Mouse (Mus musculus) myocyte (in vitro differentiated cells): ENCODE data around the gene Psme4.

Source experiments
- CEBPB ChIP-seq: IDR thresholded peaks from 2 replicates; pipeline ENCODE4 v1.6.1; 2011; ENCODE audit warnings: mild to moderate bottlenecking, moderate library complexity; ENCODE audit not compliant: poor library complexity, insufficient read depth, severe bottlenecking
- E2F4 ChIP-seq: IDR thresholded peaks from one replicate; pipeline ENCODE4 v1.6.1; 2011; ENCODE audit warnings: mild to moderate bottlenecking, control low read depth, moderate library complexity; ENCODE audit not compliant: insufficient read depth
- MYOD1 ChIP-seq, 3 experiments: IDR thresholded peaks; one replicate each; pipeline ENCODE4 v1.6.1; 2011; ENCODE audit warnings: control low read depth in 2 of 3, low read depth in 2 of 3, mild to moderate bottlenecking in 2 of 3, moderate library complexity in 1 of 3; ENCODE audit not compliant: insufficient read length in 2 of 3, control insufficient read depth in 1 of 3
- MYOG ChIP-seq, 3 experiments: IDR thresholded peaks; one replicate each; pipeline ENCODE4 v1.6.1; 2011; ENCODE audit warnings: control low read depth in 2 of 3, low read depth in 2 of 3, mild to moderate bottlenecking in 2 of 3; ENCODE audit not compliant: insufficient read length in 2 of 3, control insufficient read depth in 1 of 3, insufficient read depth in 1 of 3
- POLR2A ChIP-seq: IDR thresholded peaks from one replicate; pipeline ENCODE4 v1.6.1; 2011; ENCODE audit warnings: low read depth, mild to moderate bottlenecking, control low read depth, moderate library complexity; ENCODE audit not compliant: insufficient read length
- SRF ChIP-seq: IDR thresholded peaks from one replicate; pipeline ENCODE4 v1.6.1; 2011; ENCODE audit warnings: low read depth; ENCODE audit not compliant: control insufficient read depth, insufficient read length
- USF1 ChIP-seq: IDR thresholded peaks from one replicate; pipeline ENCODE4 v1.6.1; 2011; ENCODE audit warnings: low read depth, mild to moderate bottlenecking, control low read depth, moderate library complexity

DNA sequence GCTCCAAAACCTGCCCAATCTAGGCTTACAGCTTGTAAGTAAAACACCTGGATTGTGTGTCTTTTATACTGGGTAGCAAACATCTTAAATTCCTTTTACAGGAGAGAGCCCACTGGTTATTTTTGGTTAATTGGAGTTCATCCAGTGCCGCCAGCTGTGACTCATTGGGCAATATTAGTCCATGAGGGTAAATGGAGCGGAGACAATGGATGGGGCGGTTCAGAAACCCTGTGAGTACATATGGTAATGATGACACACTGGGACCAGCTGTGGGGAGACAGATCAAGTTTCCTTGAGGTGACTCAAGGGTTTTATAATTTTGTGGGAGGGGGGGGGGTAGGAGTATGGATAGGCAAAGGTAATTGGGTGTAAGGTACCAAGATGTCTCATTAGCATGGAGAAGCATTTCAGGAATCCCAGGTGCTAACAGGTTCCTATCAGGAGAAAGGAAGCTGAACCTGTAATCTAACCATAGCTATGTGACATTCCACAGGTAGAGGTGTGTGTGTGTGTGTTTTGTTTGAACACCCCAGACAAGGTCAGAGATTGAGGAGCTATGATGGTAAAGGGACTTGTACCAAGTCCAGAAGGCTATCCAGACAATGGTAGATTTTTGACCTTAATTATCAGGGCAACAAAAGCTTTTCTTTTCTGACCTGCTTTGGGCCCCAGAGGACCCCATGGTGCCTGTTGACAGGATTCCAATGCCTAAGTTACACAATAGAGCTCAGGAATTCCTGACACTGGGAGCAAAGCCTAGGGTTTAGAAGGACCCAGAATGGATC is 21.3 kb upstream of the Psme4 start:
- TF ChIP-seq USF1 (no peak), POLR2A (no peak), MYOD1 (IDR thresholded peaks at IDR 0.05; ENCODE audit: control insufficient read depth in 1 of 3, insufficient read length in 2 of 3, low read depth in 2 of 3) (peak in 2 of 3 experiments; percentile 36 to 64), SRF (no peak), MYOG (IDR thresholded peaks at IDR 0.05; ENCODE audit: control insufficient read depth in 1 of 3, insufficient read depth in 1 of 3, insufficient read length in 2 of 3, low read depth in 2 of 3) (peak in 1 of 3 experiments; percentile 11), E2F4 (no peak), CEBPB (peak; percentile 84)
